Mouse (Mus musculus): ENCODE measurements around the gene Rin2. TPM values are rescaled to one million over a fixed set of nuclear protein-coding genes. Genes with fewer than 3 reads are reported as not detected.

The Rin2 gene
- polyA plus RNA-seq, 1 experiment, result 8.2 TPM

- no peaks in the 10 kb centered on the region for H3K27me3 ChIP-seq (ENCODE audit: control insufficient read depth, insufficient read depth, low read length, poor library complexity, severe bottlenecking)
- H3K9ac ChIP-seq (ENCODE audit: low read depth, poor library complexity, severe bottlenecking), result no peak overlapping the region
- no peak for TF ChIP-seq CTCF (IDR thresholded peaks at IDR 0.05; ENCODE audit: low read depth, low read length)
- TF ChIP-seq EP300 (IDR thresholded peaks at IDR 0.05; ENCODE audit: insufficient read depth, low read depth, low read length), result no peak
- no peak for TF ChIP-seq POLR2A (IDR thresholded peaks at IDR 0.05; ENCODE audit: insufficient read depth, low read length)
- H3K4me3 ChIP-seq (ENCODE audit: low read depth, low read length), result no peak overlapping the region
- no peak overlapping the region for H3K27ac ChIP-seq (ENCODE audit: insufficient read depth, low read length)
- H3K4me1 ChIP-seq (ENCODE audit: control insufficient read depth, insufficient read depth, low read length), result no peaks in the 10 kb centered on the region
- H3K36me3 ChIP-seq (ENCODE audit: control insufficient read depth, insufficient read depth, low read length, poor library complexity, severe bottlenecking), result no peaks in the 10 kb centered on the region
- no peaks in the 10 kb centered on the region for H3K9me3 ChIP-seq (replicated peaks; ENCODE audit: control insufficient read depth, insufficient read depth, low read length, poor library complexity, severe bottlenecking)
Measured at GRCm38 (mm10) chr2:145700237-145700985, 25.4 kb downstream of the Rin2 start.

- Histone ChIP-seq H3K36me3 (ENCODE audit: control insufficient read depth, insufficient read depth, low read length, poor library complexity, severe bottlenecking) (no peaks in the 10 kb centered on the region), H3K4me3 (ENCODE audit: low read depth, low read length) (no peak overlapping the region), H3K9ac (ENCODE audit: low read depth, poor library complexity, severe bottlenecking) (no peak overlapping the region), H3K27ac (ENCODE audit: insufficient read depth, low read length) (no peak overlapping the region), H3K27me3 (ENCODE audit: control insufficient read depth, insufficient read depth, low read length, poor library complexity, severe bottlenecking) (no peaks in the 10 kb centered on the region), H3K4me1 (ENCODE audit: control insufficient read depth, insufficient read depth, low read length) (no peaks in the 10 kb centered on the region), H3K9me3 (replicated peaks; ENCODE audit: control insufficient read depth, insufficient read depth, low read length, poor library complexity, severe bottlenecking) (no peaks in the 10 kb centered on the region)
- TF ChIP-seq POLR2A (IDR thresholded peaks at IDR 0.05; ENCODE audit: insufficient read depth, low read length) (no peak), CTCF (IDR thresholded peaks at IDR 0.05; ENCODE audit: low read depth, low read length) (no peak), EP300 (IDR thresholded peaks at IDR 0.05; ENCODE audit: insufficient read depth, low read depth, low read length) (no peak)
Measured at GRCm38 (mm10) chr2:145701605-145702335, 26.8 kb downstream of the Rin2 start.

DNA sequence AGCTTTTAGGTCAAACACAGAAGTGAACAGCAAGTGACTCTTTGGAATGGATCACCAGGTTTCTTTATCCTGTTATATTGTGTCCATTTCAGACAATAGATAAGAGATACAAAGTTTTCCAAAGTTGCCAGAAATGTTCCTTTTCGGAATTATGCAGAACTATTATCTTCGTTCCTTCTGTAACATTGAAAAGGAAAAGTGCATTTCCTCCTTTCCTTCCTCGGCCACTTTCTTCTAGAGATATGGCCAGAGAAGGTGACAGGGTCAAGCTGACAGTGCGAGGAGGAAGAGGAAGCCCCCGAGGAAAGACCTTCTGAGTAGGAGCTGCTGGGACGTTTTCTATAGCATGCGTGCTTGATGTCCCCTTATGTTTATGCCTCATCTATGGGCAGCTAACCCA lies 29.7 kb downstream of the Rin2 start:
- Histone ChIP-seq H3K36me3 (ENCODE audit: control insufficient read depth, insufficient read depth, low read length, poor library complexity, severe bottlenecking) (no peaks in the 10 kb centered on the region), H3K4me3 (ENCODE audit: low read depth, low read length) (no peak overlapping the region), H3K4me1 (ENCODE audit: control insufficient read depth, insufficient read depth, low read length) (no peaks in the 10 kb centered on the region), H3K27me3 (ENCODE audit: control insufficient read depth, insufficient read depth, low read length, poor library complexity, severe bottlenecking) (no peaks in the 10 kb centered on the region), H3K9ac (ENCODE audit: low read depth, poor library complexity, severe bottlenecking) (no peak overlapping the region), H3K27ac (ENCODE audit: insufficient read depth, low read length) (no peak overlapping the region), H3K9me3 (replicated peaks; ENCODE audit: control insufficient read depth, insufficient read depth, low read length, poor library complexity, severe bottlenecking) (no peaks in the 10 kb centered on the region)
- TF ChIP-seq CTCF (IDR thresholded peaks at IDR 0.05; ENCODE audit: low read depth, low read length), result no peak
- no peak for TF ChIP-seq POLR2A (IDR thresholded peaks at IDR 0.05; ENCODE audit: insufficient read depth, low read length)
- TF ChIP-seq EP300 (IDR thresholded peaks at IDR 0.05; ENCODE audit: insufficient read depth, low read depth, low read length), result no peak

DNA sequence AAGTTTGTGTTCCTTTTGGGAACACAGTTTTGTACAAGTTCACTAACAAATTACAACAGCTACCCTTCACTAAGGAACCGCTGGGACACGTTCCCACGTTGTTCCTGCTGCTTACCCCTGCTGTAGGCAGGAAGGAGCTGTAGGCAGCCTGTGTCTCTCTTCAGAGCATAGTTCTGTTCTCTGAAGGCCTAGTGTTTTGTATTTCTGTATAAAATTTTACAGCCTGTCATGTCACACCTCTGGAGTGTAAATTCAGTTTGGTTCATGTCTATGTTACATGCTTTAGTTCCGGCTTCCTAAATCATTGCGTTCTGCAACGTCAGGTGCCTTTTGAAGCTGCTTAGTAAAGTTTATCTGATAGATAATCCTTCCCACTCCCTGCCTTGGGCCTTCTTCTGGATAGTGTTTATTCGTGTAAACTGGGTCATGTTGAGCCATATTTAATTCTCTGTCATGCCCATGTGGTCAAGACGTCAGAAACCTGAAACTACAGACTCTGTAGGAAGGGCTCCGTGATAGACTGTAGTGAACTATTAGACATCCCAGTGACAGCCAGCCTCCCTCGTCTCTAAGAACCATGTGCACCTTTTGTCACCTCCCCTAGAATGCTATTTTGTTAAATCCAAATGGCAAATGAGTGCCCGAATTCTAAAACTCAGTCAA lies 34.8 kb downstream of the Rin2 start:
- no peaks in the 10 kb centered on the region for H3K27me3 ChIP-seq (ENCODE audit: control insufficient read depth, insufficient read depth, low read length, poor library complexity, severe bottlenecking)
- H3K36me3 ChIP-seq (ENCODE audit: control insufficient read depth, insufficient read depth, low read length, poor library complexity, severe bottlenecking), result no peaks in the 10 kb centered on the region
- no peak for TF ChIP-seq POLR2A (IDR thresholded peaks at IDR 0.05; ENCODE audit: insufficient read depth, low read length)
- H3K9ac ChIP-seq (ENCODE audit: low read depth, poor library complexity, severe bottlenecking), result no peak overlapping the region
- H3K4me3 ChIP-seq (ENCODE audit: low read depth, low read length), result no peak overlapping the region
- no peaks in the 10 kb centered on the region for H3K4me1 ChIP-seq (ENCODE audit: control insufficient read depth, insufficient read depth, low read length)
- H3K9me3 ChIP-seq (replicated peaks; ENCODE audit: control insufficient read depth, insufficient read depth, low read length, poor library complexity, severe bottlenecking), result no peaks in the 10 kb centered on the region
- no peak overlapping the region for H3K27ac ChIP-seq (ENCODE audit: insufficient read depth, low read length)

DNA sequence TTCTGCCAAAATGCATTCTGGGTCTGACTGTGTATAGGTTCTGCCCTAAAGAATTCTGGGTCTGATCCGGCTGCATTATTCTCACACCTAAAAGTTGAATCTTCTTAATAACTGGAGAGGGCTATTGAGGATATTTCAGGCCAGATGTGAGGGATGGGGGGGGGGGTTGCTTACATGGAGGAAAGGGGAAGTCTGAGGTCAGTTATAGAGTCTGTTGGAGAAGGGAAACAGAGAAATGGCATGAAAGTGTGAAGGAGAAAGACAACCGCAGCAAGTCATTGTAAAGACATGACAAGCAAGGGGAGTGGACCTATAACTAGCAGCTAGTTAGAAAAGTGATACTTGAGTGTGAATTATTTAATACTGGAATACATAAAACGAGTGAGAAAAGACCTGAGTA lies 36.5 kb downstream of the Rin2 start:
- TF ChIP-seq CTCF (IDR thresholded peaks at IDR 0.05; ENCODE audit: low read depth, low read length), result no peak
- TF ChIP-seq POLR2A (IDR thresholded peaks at IDR 0.05; ENCODE audit: insufficient read depth, low read length), result no peak
- no peak for TF ChIP-seq EP300 (IDR thresholded peaks at IDR 0.05; ENCODE audit: insufficient read depth, low read depth, low read length)
- Histone ChIP-seq H3K27ac (ENCODE audit: insufficient read depth, low read length) (no peak overlapping the region), H3K27me3 (ENCODE audit: control insufficient read depth, insufficient read depth, low read length, poor library complexity, severe bottlenecking) (no peaks in the 10 kb centered on the region), H3K36me3 (ENCODE audit: control insufficient read depth, insufficient read depth, low read length, poor library complexity, severe bottlenecking) (no peaks in the 10 kb centered on the region), H3K9ac (ENCODE audit: low read depth, poor library complexity, severe bottlenecking) (no peak overlapping the region), H3K9me3 (replicated peaks; ENCODE audit: control insufficient read depth, insufficient read depth, low read length, poor library complexity, severe bottlenecking) (no peaks in the 10 kb centered on the region), H3K4me1 (ENCODE audit: control insufficient read depth, insufficient read depth, low read length) (no peaks in the 10 kb centered on the region), H3K4me3 (ENCODE audit: low read depth, low read length) (no peak overlapping the region)

DNA sequence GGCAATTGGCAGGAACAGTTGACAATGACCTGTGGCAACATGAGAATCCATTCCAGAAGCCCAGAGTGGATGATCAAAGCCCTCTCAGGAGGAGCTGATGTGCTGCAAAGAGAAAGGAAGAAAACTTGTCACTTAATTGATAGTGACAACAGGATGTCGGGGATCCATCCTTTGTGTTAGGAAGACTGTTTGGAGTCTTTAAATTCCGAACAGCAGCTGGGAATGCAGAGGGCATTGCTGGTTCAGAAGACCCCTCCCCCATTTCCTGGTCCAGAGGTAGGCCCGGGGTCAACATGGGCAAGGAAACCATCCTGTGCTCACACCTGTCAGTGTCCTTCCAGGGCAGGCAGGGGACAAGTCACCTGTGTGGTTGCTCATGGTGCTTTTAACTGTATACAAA lies 37.0 kb downstream of the Rin2 start:
- Histone ChIP-seq H3K27me3 (ENCODE audit: control insufficient read depth, insufficient read depth, low read length, poor library complexity, severe bottlenecking) (no peaks in the 10 kb centered on the region), H3K4me1 (ENCODE audit: control insufficient read depth, insufficient read depth, low read length) (no peaks in the 10 kb centered on the region), H3K4me3 (ENCODE audit: low read depth, low read length) (no peak overlapping the region)

More for the DNA sequence above, 37.0 kb downstream of the Rin2 start:
- Histone ChIP-seq H3K27ac (ENCODE audit: insufficient read depth, low read length) (no peak overlapping the region), H3K36me3 (ENCODE audit: control insufficient read depth, insufficient read depth, low read length, poor library complexity, severe bottlenecking) (no peaks in the 10 kb centered on the region), H3K9me3 (replicated peaks; ENCODE audit: control insufficient read depth, insufficient read depth, low read length, poor library complexity, severe bottlenecking) (no peaks in the 10 kb centered on the region), H3K9ac (ENCODE audit: low read depth, poor library complexity, severe bottlenecking) (no peak overlapping the region)
- TF ChIP-seq EP300 (IDR thresholded peaks at IDR 0.05; ENCODE audit: insufficient read depth, low read depth, low read length) (no peak), CTCF (IDR thresholded peaks at IDR 0.05; ENCODE audit: low read depth, low read length) (no peak), POLR2A (IDR thresholded peaks at IDR 0.05; ENCODE audit: insufficient read depth, low read length) (no peak)

Data from ES-Bruce4 (cell line).